Mouse (Mus musculus): ENCODE data around the gene Papss1. TPM values are rescaled to one million over a fixed set of nuclear protein-coding genes. Genes with fewer than 3 reads are reported as not detected.
"Not testable (repeated sequence)": the region's sequence is repeated elsewhere in the genome, so short reads cannot be mapped to it uniquely, and the experiment has no call there.

Papss1 gene
- 89.7 and 97.0 TPM in 2 replicates for polyA plus RNA-seq (2016; fragmentation: Nextera tagmentation; extraction: Ambion mirVana)

DNA sequence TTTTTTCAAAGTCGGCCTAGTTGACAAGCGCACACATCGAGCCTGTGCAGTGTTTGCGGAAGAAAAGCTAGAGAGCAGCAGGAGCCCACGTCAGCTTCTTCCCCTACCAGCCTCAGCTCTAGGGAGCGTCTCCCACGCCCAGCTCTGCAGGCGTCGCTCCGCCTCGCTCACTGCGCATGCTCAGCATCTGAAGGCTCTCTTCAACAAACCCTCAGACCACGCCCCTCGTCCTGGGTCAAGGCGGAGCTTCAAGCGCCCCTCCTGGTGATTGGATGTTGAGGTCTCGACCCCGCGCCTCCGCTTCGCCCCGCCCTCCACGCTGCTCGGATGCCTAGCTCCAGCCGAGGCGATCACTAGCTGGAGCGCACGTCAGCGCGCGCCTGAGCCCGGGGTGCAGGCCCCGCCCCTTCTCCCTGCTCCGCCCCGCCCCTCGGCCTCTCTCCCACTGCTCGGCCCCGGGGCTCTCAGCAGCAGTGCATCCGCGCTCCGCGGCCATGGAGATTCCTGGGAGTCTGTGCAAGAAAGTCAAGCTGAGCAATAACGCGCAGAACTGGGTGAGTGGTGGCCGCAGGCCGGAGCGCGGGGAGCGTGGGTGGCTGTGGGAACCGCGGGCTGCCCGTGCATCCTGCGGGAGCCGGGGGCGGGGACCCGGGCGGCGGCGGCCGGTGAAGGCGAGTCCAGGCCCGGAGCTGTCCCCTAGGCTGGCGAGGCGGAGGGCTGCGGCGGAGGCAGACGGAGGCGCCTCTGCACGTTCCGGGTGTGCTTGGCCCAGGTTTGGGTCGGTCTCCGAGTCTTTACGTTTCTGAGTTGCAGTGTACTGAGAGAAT, at the start of gene Papss1:
TSS of gene Papss1 (plus strand) at position 339 of the 827 bp plus-strand sequence.
- no peaks in the 10 kb centered on the region for H3K9me3 ChIP-seq
- ATAC-seq (ENCODE audit: low FRiP score, low read depth) = peak; percentile 99
- WGBS = under 1% methylated on average over 73 of the region's 73 CpGs
- peak within 1 kb of the TSS; percentile 94 for H3K27ac ChIP-seq
- peaks cover 16% of the 10 kb centered on the region for H3K4me1 ChIP-seq
- H3K9ac ChIP-seq = peak within 1 kb of the TSS; percentile 88
- peak within 1 kb of the TSS; percentile 84 for H3K4me3 ChIP-seq
- no peaks in the 10 kb centered on the region; the same call in 1 of the 2 replicates for H3K36me3 ChIP-seq
- peak within 1 kb of the TSS; percentile 67 for H3K4me2 ChIP-seq (replicated peaks)
- no peaks in the 10 kb centered on the region for H3K27me3 ChIP-seq (replicated peaks)

DNA sequence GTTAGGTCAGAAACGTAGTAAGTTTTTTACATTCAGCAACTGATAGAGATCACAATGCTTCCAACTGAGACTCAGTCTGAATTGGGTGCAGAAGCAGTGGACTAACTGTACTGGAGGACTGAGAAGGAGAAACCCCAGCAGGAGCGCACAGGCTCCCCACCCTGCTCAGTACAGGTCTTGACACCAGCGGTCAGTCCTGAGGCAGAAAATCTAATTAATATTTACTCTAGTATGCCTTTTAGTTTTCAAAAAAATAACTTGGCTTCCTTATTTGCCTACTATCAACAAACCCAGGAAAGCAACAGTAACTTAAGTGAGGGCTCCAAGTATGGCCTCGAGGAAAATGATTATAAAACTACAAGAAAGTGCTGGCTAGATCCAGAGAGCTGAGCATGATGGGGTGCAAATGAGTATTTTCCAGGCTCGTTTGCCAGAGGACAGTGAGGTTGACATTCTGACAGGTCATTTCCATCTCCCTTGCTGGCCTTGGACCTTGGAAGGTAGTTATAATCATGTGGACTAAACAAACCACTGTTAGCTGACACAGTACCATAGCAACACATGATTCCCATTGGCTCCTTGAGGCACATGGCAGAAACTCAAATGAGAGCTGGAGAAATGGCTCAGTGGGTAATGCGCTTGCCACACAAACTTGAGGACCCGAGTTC, 48.1 kb upstream of the Papss1 start:
- no peaks in the 10 kb centered on the region for H3K9me3 ChIP-seq
- H3K36me3 ChIP-seq = no peaks in the 10 kb centered on the region
- H3K9ac ChIP-seq = no peak overlapping the region
- WGBS = 82% methylated on average over 7 of the region's 7 CpGs
- H3K27ac ChIP-seq = no peak overlapping the region
- H3K4me3 ChIP-seq = no peak overlapping the region
- no peaks in the 10 kb centered on the region for H3K27me3 ChIP-seq (replicated peaks)
- H3K4me1 ChIP-seq = no peaks in the 10 kb centered on the region
- no peak for ATAC-seq (ENCODE audit: low FRiP score, low read depth)
- no peak overlapping the region for H3K4me2 ChIP-seq (replicated peaks)

DNA sequence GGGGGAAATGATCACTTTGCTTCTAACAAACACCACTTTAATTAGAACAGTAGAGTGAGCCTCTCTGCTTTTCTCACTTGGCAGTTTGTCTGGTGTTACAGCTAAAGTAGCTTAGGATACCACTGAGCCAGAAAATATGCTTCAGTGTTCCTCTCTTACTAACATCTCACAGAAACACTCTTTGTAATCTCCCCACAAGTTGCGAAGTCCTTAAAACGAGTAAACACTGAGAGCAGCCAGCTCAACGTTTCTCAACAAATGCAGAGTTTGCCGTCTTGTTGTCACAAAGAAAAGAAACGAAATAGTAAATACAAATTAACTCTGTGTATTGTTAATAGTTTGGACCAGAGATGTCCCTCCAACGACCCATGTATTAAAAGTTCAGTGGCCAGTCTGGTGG, 46.8 kb upstream of the Papss1 start:
- WGBS = 81% methylated on average over 6 of the region's 6 CpGs

DNA sequence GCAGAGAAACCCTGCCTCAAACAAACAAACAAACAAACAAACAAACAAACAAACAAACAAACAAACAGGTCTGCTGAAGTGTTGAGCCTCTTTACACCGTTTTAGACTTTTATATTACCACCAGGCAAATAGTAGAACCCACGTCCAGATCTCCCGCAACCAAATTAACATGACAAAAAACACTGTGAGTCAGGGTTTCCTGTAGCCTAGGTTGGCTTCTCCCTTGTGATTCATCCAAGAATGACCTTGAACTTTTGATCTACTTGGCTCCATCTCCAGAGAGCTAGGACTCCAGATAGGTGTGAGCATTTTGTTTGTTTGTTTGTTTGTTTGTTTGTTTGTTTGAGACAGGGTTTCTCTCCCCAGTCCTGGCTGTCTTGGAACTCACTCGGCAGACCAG, 43.4 kb upstream of the Papss1 start:
- no peaks in the 10 kb centered on the region for H3K9me3 ChIP-seq
- H3K36me3 ChIP-seq = no peaks in the 10 kb centered on the region
- H3K4me1 ChIP-seq = no peaks in the 10 kb centered on the region
- H3K4me2 ChIP-seq (replicated peaks) = no peak overlapping the region
- no peak overlapping the region for H3K27ac ChIP-seq
- no peak for ATAC-seq (ENCODE audit: low FRiP score, low read depth)
- H3K9ac ChIP-seq = no peak overlapping the region
- no peak overlapping the region for H3K4me3 ChIP-seq
- WGBS = 73% methylated on average over 4 of the region's 4 CpGs
- H3K27me3 ChIP-seq (replicated peaks) = no peaks in the 10 kb centered on the region

More for the DNA sequence above, 46.8 kb upstream of the Papss1 start:
- H3K36me3 ChIP-seq = no peaks in the 10 kb centered on the region
- no peak for ATAC-seq (ENCODE audit: low FRiP score, low read depth)
- H3K4me3 ChIP-seq = no peak overlapping the region
- H3K27me3 ChIP-seq (replicated peaks) = no peaks in the 10 kb centered on the region
- H3K4me1 ChIP-seq = no peaks in the 10 kb centered on the region
- H3K9me3 ChIP-seq = no peaks in the 10 kb centered on the region
- no peak overlapping the region for H3K9ac ChIP-seq
- no peak overlapping the region for H3K4me2 ChIP-seq (replicated peaks)
- H3K27ac ChIP-seq = no peak overlapping the region

DNA sequence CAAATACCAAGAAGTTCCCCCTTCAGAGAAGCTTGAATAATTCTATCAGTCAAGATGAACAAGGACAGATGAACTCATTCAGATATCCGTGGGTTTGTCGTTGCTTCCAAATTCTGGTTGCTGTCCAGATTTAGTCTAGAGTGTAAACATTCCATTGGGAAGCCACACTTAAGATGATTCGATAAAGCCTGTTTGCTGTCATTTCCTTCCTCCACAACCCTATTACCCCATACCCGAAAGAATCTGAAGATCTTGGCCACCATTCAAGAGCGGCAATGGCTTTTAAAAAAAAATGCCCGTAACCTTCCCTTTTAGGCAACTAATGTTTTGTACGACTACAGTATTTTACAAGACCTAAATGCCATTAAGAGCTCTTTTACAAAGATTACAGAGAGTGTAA, 42.3 kb upstream of the Papss1 start:
- Histone ChIP-seq H3K9ac (no peak overlapping the region), H3K27ac (no peak overlapping the region), H3K27me3 (replicated peaks) (no peaks in the 10 kb centered on the region), H3K36me3 (no peaks in the 10 kb centered on the region), H3K4me3 (no peak overlapping the region), H3K4me1 (no peaks in the 10 kb centered on the region), H3K9me3 (no peaks in the 10 kb centered on the region), H3K4me2 (replicated peaks) (no peak overlapping the region)
- no peak for ATAC-seq (ENCODE audit: low FRiP score, low read depth)
- WGBS = 90% methylated on average over 7 of the region's 7 CpGs

DNA sequence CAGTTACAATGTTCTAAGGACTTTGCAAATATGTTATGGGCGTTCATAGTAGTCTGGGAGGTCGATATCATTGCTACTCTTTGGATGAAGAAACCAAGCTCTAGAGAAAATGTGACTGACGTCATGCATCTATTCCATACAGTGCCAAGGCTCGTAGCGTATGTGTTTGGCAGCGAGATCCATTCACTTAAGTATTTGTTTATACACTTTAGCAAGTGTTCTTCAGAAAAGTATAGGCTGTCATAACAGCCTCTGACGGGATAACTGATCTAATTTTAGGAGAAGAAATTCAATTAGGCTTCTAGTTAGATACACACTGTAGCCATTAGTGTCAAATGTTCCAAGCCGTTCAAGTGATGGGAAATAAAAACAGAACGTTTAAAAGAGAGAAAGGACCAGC, 40.8 kb upstream of the Papss1 start:
- no peaks in the 10 kb centered on the region for H3K9me3 ChIP-seq
- no peak overlapping the region for H3K27ac ChIP-seq
- H3K4me3 ChIP-seq = no peak overlapping the region
- H3K36me3 ChIP-seq = no peaks in the 10 kb centered on the region
- ATAC-seq (ENCODE audit: low FRiP score, low read depth) = no peak
- H3K4me1 ChIP-seq = no peaks in the 10 kb centered on the region
- no peak overlapping the region for H3K4me2 ChIP-seq (replicated peaks)
- WGBS = 85% methylated on average over 9 of the region's 9 CpGs
- no peaks in the 10 kb centered on the region for H3K27me3 ChIP-seq (replicated peaks)
- H3K9ac ChIP-seq = no peak overlapping the region

DNA sequence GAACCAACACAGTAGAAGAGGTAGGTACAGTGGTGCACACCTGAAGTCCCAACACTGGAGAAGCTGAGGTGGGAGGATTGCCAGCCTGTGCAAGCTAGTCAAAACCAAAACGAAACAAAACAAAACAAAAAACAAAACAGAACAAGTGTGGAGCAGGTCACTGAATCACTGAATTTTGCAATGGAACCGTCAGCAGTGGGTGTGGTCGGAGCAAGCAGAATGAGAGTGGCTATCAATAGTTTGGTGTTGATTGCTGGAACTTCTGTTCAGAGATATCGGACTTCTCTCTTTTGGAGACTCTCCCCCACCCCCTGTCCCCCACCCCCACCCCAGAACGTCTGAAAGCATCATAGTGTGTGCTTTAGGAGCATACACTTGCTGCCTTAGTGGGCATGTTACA, 40.4 kb upstream of the Papss1 start:
- 84% methylated on average over 5 of the region's 5 CpGs for whole genome bisulfite sequencing
- H3K4me3 ChIP-seq = no peak overlapping the region
- H3K9ac ChIP-seq = no peak overlapping the region
- no peak overlapping the region for H3K4me2 ChIP-seq (replicated peaks)
- no peak for ATAC-seq (ENCODE audit: low FRiP score, low read depth)
- H3K27me3 ChIP-seq (replicated peaks) = no peaks in the 10 kb centered on the region
- H3K9me3 ChIP-seq = no peaks in the 10 kb centered on the region
- no peaks in the 10 kb centered on the region for H3K36me3 ChIP-seq
- H3K4me1 ChIP-seq = no peaks in the 10 kb centered on the region
- no peak overlapping the region for H3K27ac ChIP-seq

DNA sequence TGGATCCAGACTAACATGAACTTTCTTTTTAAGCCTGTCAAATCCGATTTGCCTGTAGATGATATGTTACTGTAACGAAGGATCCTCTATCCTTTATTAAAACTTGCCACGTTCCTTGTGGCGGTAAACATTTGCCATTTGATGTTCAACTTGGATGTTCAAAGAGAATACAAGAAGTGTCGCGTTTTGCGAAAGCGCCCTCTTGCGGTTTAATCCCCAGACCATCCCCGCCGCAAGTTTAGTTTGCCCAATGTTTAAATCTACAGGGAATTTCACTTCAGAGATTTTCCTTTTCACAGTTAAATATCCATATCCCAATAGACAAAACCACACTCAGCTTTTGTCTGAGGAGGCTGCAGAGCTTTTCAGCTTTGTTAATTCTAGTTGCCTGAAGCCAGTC, 39.8 kb upstream of the Papss1 start:
- no peaks in the 10 kb centered on the region for H3K27me3 ChIP-seq (replicated peaks)
- no peaks in the 10 kb centered on the region for H3K9me3 ChIP-seq
- no peaks in the 10 kb centered on the region for H3K4me1 ChIP-seq
- H3K36me3 ChIP-seq = no peaks in the 10 kb centered on the region
- H3K4me2 ChIP-seq (replicated peaks) = no peak overlapping the region
- no peak overlapping the region for H3K27ac ChIP-seq
- WGBS = 24% methylated on average over 11 of the region's 11 CpGs
- no peak overlapping the region for H3K9ac ChIP-seq
- H3K4me3 ChIP-seq = no peak overlapping the region
- no peak for ATAC-seq (ENCODE audit: low FRiP score, low read depth)

DNA sequence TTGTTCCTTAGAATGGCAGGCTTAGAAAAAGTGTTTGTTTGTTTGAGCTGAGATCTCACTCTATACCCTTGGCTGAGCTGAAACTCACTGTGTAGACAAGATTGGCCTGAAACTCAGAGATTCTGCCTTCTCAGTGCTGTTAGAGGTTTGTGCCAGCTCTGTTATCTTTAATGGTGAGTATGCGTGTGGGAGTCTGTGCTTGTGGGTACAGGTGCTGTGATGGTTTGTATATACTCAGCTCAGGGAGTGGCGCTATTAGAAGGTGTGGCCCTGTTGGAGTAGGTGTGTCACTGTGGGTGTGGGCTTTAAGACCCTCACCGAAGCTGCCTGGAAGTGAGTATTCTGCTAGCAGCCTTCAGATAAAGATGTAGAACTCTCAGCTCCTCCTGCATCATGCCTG, 39.3 kb upstream of the Papss1 start:
- no peaks in the 10 kb centered on the region for H3K27me3 ChIP-seq (replicated peaks)
- no peaks in the 10 kb centered on the region for H3K9me3 ChIP-seq
- no peak overlapping the region for H3K27ac ChIP-seq
- no peak overlapping the region for H3K4me2 ChIP-seq (replicated peaks)
- H3K9ac ChIP-seq = no peak overlapping the region
- no peak for ATAC-seq (ENCODE audit: low FRiP score, low read depth)
- 86% methylated on average over 3 of the region's 3 CpGs for WGBS
- no peak overlapping the region for H3K4me3 ChIP-seq
- H3K4me1 ChIP-seq = no peaks in the 10 kb centered on the region
- H3K36me3 ChIP-seq = no peaks in the 10 kb centered on the region

DNA sequence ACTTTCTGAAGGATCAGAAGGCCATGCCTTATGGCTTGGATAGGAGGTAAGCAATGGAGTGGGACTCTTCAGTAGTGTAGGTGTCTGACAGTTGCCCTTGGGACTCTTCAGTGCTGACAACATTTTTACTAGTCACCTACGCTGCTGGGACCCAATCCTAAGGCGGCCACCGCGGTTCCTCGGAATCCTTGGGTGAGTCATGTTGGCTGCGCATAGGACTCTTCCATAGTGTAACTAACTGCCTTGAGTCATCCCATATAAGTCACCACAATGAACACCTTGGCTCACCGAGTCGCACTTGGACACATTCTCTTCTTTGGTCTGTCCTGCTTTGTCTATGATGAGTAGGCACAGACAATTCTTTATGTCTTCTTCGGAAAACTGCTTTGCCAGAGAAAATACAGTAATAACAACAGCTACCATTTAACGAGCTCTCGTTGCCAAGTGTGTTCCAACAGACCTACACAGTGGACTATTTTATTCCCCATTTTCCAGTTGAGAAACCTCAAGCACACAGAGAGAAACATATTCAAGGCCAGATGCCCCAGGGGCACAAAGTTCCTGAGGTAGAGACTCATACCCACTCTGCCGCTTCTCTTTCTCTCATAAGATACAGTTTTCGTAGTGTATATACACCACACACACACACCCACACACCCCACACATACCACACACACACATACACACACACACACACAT, 23.2 kb upstream of the Papss1 start:
- H3K27me3 ChIP-seq (replicated peaks) = no peaks in the 10 kb centered on the region
- H3K4me1 ChIP-seq = no peaks in the 10 kb centered on the region
- no peak overlapping the region for H3K4me3 ChIP-seq
- no peak overlapping the region for H3K9ac ChIP-seq
- no peak for ATAC-seq (ENCODE audit: low FRiP score, low read depth)
- 93% methylated on average over 13 of the region's 13 CpGs for WGBS
- H3K27ac ChIP-seq = no peak overlapping the region
- H3K36me3 ChIP-seq = no peaks in the 10 kb centered on the region
- H3K4me2 ChIP-seq (replicated peaks) = no peak overlapping the region
- no peaks in the 10 kb centered on the region for H3K9me3 ChIP-seq

DNA sequence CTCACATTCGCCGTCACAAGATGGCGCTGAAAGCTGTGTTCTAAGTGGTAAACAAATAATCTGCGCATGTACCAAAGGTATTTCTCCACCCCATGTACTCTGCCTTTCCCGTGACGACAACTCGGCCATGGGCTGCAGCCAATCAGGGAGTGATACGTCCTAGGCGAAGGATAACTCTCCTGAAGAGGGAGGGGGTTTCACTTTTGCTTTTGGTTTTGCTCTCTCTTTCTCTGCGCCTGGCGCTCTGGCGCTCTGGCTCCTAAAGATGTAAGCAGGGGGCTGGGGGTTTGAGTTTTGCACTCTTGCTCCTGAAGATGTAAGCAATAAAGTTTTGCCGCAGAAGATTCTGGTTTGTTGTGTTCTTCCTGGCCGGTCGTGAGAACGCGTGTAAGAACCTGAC, 17.0 kb upstream of the Papss1 start:
- not testable (repeated sequence) for H3K4me1 ChIP-seq; H3K27me3 ChIP-seq (replicated peaks); H3K9me3 ChIP-seq; ATAC-seq (ENCODE audit: low FRiP score, low read depth); H3K27ac ChIP-seq; H3K36me3 ChIP-seq; H3K4me3 ChIP-seq; H3K9ac ChIP-seq; H3K4me2 ChIP-seq (replicated peaks)
- WGBS = 96% methylated on average over 17 of the region's 17 CpGs

DNA sequence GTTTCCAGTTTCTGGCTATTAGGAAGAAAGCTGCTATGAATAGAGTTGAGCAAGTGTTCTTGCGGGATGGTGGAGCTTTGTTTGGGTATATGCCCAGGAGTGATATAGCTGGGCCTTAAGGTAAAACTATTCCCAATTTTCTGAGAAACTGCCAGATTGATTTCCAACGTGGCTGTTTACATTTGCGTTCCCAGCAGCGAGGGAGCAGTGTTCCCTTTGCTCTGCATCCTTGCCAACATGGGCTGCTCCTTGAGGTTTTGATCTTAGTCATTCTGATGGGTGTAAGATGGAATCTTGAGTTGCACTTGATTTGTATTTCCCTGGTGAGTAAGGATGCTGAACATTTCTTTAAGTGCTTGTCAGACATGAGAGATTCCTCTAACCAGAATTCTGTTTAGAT, 14.5 kb upstream of the Papss1 start:
- no peak overlapping the region for H3K27ac ChIP-seq
- no peaks in the 10 kb centered on the region for H3K36me3 ChIP-seq
- H3K4me3 ChIP-seq = no peak overlapping the region
- whole genome bisulfite sequencing = 85% methylated on average over 4 of the region's 4 CpGs
- no peaks in the 10 kb centered on the region for H3K4me1 ChIP-seq
- no peak overlapping the region for H3K9ac ChIP-seq
- H3K4me2 ChIP-seq (replicated peaks) = no peak overlapping the region
- no peaks in the 10 kb centered on the region for H3K27me3 ChIP-seq (replicated peaks)
- no peak for ATAC-seq (ENCODE audit: low FRiP score, low read depth)
- H3K9me3 ChIP-seq = no peaks in the 10 kb centered on the region
